ENCODE assay signal across 9 mouse cellular contexts in genomic region chr3:135824436-135824835, GRCm38 (mm10). TPM values are rescaled to one million over a fixed set of nuclear protein-coding genes. Genes with fewer than 3 reads are reported as not detected.
A peak's percentile ranks its signal among the peaks of the same experiment; 100 is the strongest.
DNase-seq lines count a peak whose midpoint lies in the region; ATAC-seq lines count a peak whose summit lies in the region.
"Had no signal": no experiment of that assay in that cellular context is flagged by ENCODE, and none has a peak within 500 bp of the region (broad histone marks: within the 10 kb centered on the region; RNA-seq: fewer than 3 reads in every experiment).

No protein-coding gene starts in this region.

- no peaks in the 10 kb centered on the region for H3K27me3 ChIP-seq in hindbrain, embryonic 12.5 days
- no peaks in the 10 kb centered on the region for H3K27me3 ChIP-seq in hindbrain, embryonic 11.5 days (ENCODE audit: control insufficient read depth, insufficient read depth, low read length)
- no peaks in the 10 kb centered on the region for H3K27me3 ChIP-seq in liver, embryonic 16.5 days (ENCODE audit: control insufficient read depth, insufficient read depth, low read depth, low read length)

- no peaks in the 10 kb centered on the region for H3K9me3 ChIP-seq in hindbrain, embryonic 12.5 days (replicated peaks)
- H3K9me3 ChIP-seq in hindbrain, embryonic 11.5 days (ENCODE audit: control insufficient read depth, low read length): no peaks in the 10 kb centered on the region
- no peaks in the 10 kb centered on the region for H3K9me3 ChIP-seq in liver, embryonic 16.5 days (replicated peaks; ENCODE audit: control insufficient read depth, low read length)

- H3K36me3 ChIP-seq in hindbrain, embryonic 12.5 days: no peaks in the 10 kb centered on the region
- H3K36me3 ChIP-seq in hindbrain, embryonic 11.5 days (ENCODE audit: control insufficient read depth, insufficient read depth, low read length): no peaks in the 10 kb centered on the region
- H3K36me3 ChIP-seq in liver, embryonic 16.5 days (ENCODE audit: control insufficient read depth, insufficient read depth): no peaks in the 10 kb centered on the region

- H3K4me1 ChIP-seq in hindbrain, embryonic 12.5 days: peaks cover 14% of the 10 kb centered on the region
- 0 out of 2 replicates have a peak, but pooled peaks cover 3% of the 10 kb centered on the region for H3K4me1 ChIP-seq in hindbrain, embryonic 11.5 days (replicated peaks; ENCODE audit: control insufficient read depth, insufficient read depth, low read length)
- peaks cover 24% of the 10 kb centered on the region for H3K4me1 ChIP-seq in liver, embryonic 16.5 days (ENCODE audit: control insufficient read depth, low read depth, low read length)

- WGBS in hindbrain, embryonic 12.5 days: 34% methylated on average over 3 of the region's 4 CpGs
- WGBS in hindbrain, embryonic 11.5 days: 24% methylated on average over 3 of the region's 4 CpGs
- 13% methylated on average over 3 of the region's 4 CpGs for WGBS in liver, embryonic 16.5 days (ENCODE audit: insufficient replicate concordance)

- no peak for DNase-seq in hindbrain, embryonic 11.5 days (ENCODE audit: low spot score)
- peak; percentile 4 for DNase-seq in brain, adult 2 months (ENCODE audit: low read depth, low spot score)
- peak; percentile 16 for DNase-seq in induced T-regulatory cell, adult 2 months (ENCODE audit: low read depth)
- no peak for DNase-seq in spleen, adult 12 weeks (ENCODE audit: low spot score)
- no peak for DNase-seq in layer of hippocampus, adult 11-12 months (ENCODE audit: low spot score)
- DNase-seq: thymus, postnatal 36 days had no signal

- ATAC-seq in hindbrain, embryonic 12.5 days (ENCODE audit: low FRiP score): no peak
- no peak for ATAC-seq in hindbrain, embryonic 11.5 days (ENCODE audit: low FRiP score)
- ATAC-seq in liver, embryonic 16.5 days (ENCODE audit: low read depth): no peak
- no peak for ATAC-seq in frontal cortex, adult (ENCODE audit: low TSS enrichment)

- H3K4me3 ChIP-seq in hindbrain, embryonic 12.5 days: no peak overlapping the region
- H3K4me3 ChIP-seq in hindbrain, embryonic 11.5 days (ENCODE audit: low read depth, low read length): no peak overlapping the region
- peak overlapping the region; percentile 91 for H3K4me3 ChIP-seq in liver, embryonic 16.5 days (ENCODE audit: low read depth, low read length)

- no peak overlapping the region for H3K27ac ChIP-seq in hindbrain, embryonic 12.5 days
- H3K27ac ChIP-seq in hindbrain, embryonic 11.5 days (ENCODE audit: low read depth, low read length): no peak overlapping the region
- H3K27ac ChIP-seq in liver, embryonic 16.5 days (ENCODE audit: low read length): no peak overlapping the region

- no peak overlapping the region for H3K9ac ChIP-seq in hindbrain, embryonic 12.5 days
- H3K9ac ChIP-seq in hindbrain, embryonic 11.5 days (ENCODE audit: low read depth, low read length): no peak overlapping the region
- H3K9ac ChIP-seq in liver, embryonic 16.5 days (ENCODE audit: low read depth, low read length): peak overlapping the region; percentile 72

- H3K4me2 ChIP-seq in hindbrain, embryonic 12.5 days (replicated peaks): peak overlapping the region; percentile 97; the same call in 1 of the 2 replicates
- no peak overlapping the region for H3K4me2 ChIP-seq in hindbrain, embryonic 11.5 days (replicated peaks; ENCODE audit: low read depth, low read length)
- H3K4me2 ChIP-seq in liver, embryonic 16.5 days (ENCODE audit: low read depth, low read length): peak overlapping the region; percentile 99

RNA-seq across cellular contexts. Expression of gene Slc39a8, which starts 0.6 kb away (rescaled TPM):
- polyA plus RNA-seq in hindbrain, embryonic 12.5 days (2016; fragmentation: Nextera tagmentation; extraction: Ambion mirVana): 16.3 and 16.9 TPM in 2 replicates
- polyA plus RNA-seq in hindbrain, embryonic 11.5 days (2014; fragmentation: Nextera tagmentation; extraction: Ambion mirVana): 23.0 and 23.3 TPM in 2 replicates
- polyA plus RNA-seq in liver, embryonic 16.5 days (2015; fragmentation: Nextera tagmentation; extraction: Ambion mirVana): 31.5 and 33.8 TPM in 2 replicates

Comparison
In these comparisons a context has a peak if more than half of its experiments do, and no peak if none do; other contexts are left out.
1. DNase-seq: peak in brain, adult 2 months (single experiment) and induced T-regulatory cell, adult 2 months (single experiment); none in hindbrain, embryonic 11.5 days (single experiment), spleen, adult 12 weeks (single experiment) and layer of hippocampus, adult 11-12 months (single experiment).